Mouse (Mus musculus): Measurements from ENCODE around the gene Grsf1. TPM values are rescaled to one million over a fixed set of nuclear protein-coding genes. Genes with fewer than 3 reads are reported as not detected.

The Grsf1 gene
- polyA plus RNA-seq, 1 experiment from 2014 or later: 62.1 TPM

DNA sequence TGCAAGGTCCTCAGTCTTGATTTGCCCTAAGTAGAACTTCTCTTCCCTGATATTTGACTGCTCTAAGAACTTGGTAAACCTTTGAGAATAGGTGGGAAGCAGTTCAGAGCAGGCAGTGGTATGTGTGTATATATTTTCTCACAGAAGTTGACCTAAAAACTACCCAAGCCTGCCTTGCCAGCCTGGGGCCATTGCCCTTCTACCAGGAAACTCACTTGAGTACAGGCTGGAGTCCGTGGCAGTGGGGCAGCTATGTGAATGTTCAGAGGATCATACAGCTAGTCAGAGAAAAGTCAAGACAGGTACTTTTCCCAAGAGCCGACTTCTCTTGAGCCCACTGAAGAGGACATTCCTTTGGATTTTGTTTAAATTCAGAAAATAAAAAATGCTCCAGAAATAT is 31.1 kb downstream of the Grsf1 start:
- H3K36me3 ChIP-seq (ENCODE audit: control insufficient read depth, insufficient read depth, low read length): peaks cover 74% of the 10 kb centered on the region

GRCm38 (mm10) chr5:88643491-88643890 is 32.5 kb downstream of the Grsf1 start:
- H3K4me1 ChIP-seq (ENCODE audit: control insufficient read depth, insufficient read depth, low read length): no peaks in the 10 kb centered on the region
- H3K27me3 ChIP-seq (ENCODE audit: control insufficient read depth, insufficient read depth, low read length): no peaks in the 10 kb centered on the region
- H3K9ac ChIP-seq (replicated peaks; ENCODE audit: low read depth, low read length): no peak overlapping the region
- WGBS: 96% methylated on average over 9 of the region's 9 CpGs
- H3K27ac ChIP-seq (ENCODE audit: low read depth, low read length): no peak overlapping the region
- no peak overlapping the region for H3K4me2 ChIP-seq (ENCODE audit: low read depth, low read length)
- peaks cover 74% of the 10 kb centered on the region for H3K36me3 ChIP-seq (ENCODE audit: control insufficient read depth, insufficient read depth, low read length)
- no peaks in the 10 kb centered on the region for H3K9me3 ChIP-seq (ENCODE audit: control insufficient read depth, low read length)
- no peak overlapping the region for H3K4me3 ChIP-seq (ENCODE audit: low read depth, low read length)
- no peak for ATAC-seq (ENCODE audit: low read depth)

More for the DNA sequence above, 31.1 kb downstream of the Grsf1 start:
- no peak overlapping the region for H3K4me2 ChIP-seq (ENCODE audit: low read depth, low read length)
- no peaks in the 10 kb centered on the region for H3K27me3 ChIP-seq (ENCODE audit: control insufficient read depth, insufficient read depth, low read length)
- WGBS: 93% methylated on average over 2 of the region's 2 CpGs
- H3K4me1 ChIP-seq (ENCODE audit: control insufficient read depth, insufficient read depth, low read length): no peaks in the 10 kb centered on the region
- H3K4me3 ChIP-seq (ENCODE audit: low read depth, low read length): no peak overlapping the region
- no peak overlapping the region for H3K9ac ChIP-seq (replicated peaks; ENCODE audit: low read depth, low read length)
- no peaks in the 10 kb centered on the region for H3K9me3 ChIP-seq (ENCODE audit: control insufficient read depth, low read length)
- no peak for ATAC-seq (ENCODE audit: low read depth)
- H3K27ac ChIP-seq (ENCODE audit: low read depth, low read length): no peak overlapping the region

GRCm38 (mm10) chr5:88642786-88643185 is 33.2 kb downstream of the Grsf1 start:
- Histone ChIP-seq H3K27ac (ENCODE audit: low read depth, low read length) (no peak overlapping the region), H3K4me3 (ENCODE audit: low read depth, low read length) (no peak overlapping the region), H3K4me1 (ENCODE audit: control insufficient read depth, insufficient read depth, low read length) (no peaks in the 10 kb centered on the region), H3K27me3 (ENCODE audit: control insufficient read depth, insufficient read depth, low read length) (no peaks in the 10 kb centered on the region), H3K9ac (replicated peaks; ENCODE audit: low read depth, low read length) (no peak overlapping the region), H3K9me3 (ENCODE audit: control insufficient read depth, low read length) (no peaks in the 10 kb centered on the region), H3K4me2 (ENCODE audit: low read depth, low read length) (no peak overlapping the region), H3K36me3 (ENCODE audit: control insufficient read depth, insufficient read depth, low read length) (peaks cover 73% of the 10 kb centered on the region)
- no peak for ATAC-seq (ENCODE audit: low read depth)
- 89% methylated on average over 9 of the region's 9 CpGs for WGBS

DNA sequence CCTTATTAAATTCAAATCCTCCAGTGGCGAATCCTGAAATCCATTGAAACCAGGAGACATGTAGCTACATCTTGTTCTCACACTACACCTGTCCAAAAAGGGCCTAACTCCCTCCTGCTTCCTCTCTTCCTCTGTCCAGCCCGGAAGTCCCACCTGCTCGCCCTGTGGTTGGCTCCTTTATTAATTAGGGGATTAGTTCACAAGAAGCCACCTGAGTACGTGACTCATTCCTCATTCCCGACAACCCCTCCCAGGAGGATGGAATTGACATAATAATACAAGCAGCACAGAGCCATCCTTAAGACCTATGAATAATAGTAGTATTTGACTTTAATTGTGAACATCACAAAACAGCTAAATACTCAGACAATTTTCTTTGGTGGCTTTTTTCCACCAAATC is 41.9 kb downstream of the Grsf1 start:
- Histone ChIP-seq H3K36me3 (ENCODE audit: control insufficient read depth, insufficient read depth, low read length) (peaks cover 62% of the 10 kb centered on the region), H3K4me2 (ENCODE audit: low read depth, low read length) (no peak overlapping the region), H3K4me1 (ENCODE audit: control insufficient read depth, insufficient read depth, low read length) (no peaks in the 10 kb centered on the region), H3K27me3 (ENCODE audit: control insufficient read depth, insufficient read depth, low read length) (no peaks in the 10 kb centered on the region), H3K4me3 (ENCODE audit: low read depth, low read length) (no peak overlapping the region), H3K9ac (replicated peaks; ENCODE audit: low read depth, low read length) (no peak overlapping the region), H3K27ac (ENCODE audit: low read depth, low read length) (no peak overlapping the region), H3K9me3 (ENCODE audit: control insufficient read depth, low read length) (no peaks in the 10 kb centered on the region)
- WGBS: 91% methylated on average over 5 of the region's 5 CpGs
- no peak for ATAC-seq (ENCODE audit: low read depth)

DNA sequence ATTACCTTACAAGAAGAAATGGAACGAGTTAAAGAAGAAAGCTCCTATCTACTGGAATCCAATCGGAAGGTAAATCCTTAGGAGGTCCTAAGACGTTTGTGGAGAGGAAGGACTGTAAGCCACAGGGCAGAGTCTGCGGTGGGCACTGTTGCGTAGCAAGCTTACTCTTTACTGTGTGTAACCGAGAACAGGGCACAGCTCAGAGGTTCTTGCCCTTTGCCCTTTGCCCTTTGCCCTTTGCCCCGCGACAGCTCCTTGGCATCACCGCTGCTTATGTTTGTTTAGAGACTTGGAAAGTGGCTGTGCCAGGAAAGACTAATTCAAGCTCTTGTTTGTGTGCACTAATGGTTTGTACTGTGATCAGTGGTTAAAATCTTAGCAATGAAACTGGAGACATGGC is 43.5 kb downstream of the Grsf1 start:
- Histone ChIP-seq H3K27ac (ENCODE audit: low read depth, low read length) (no peak overlapping the region), H3K27me3 (ENCODE audit: control insufficient read depth, insufficient read depth, low read length) (no peaks in the 10 kb centered on the region), H3K9ac (replicated peaks; ENCODE audit: low read depth, low read length) (no peak overlapping the region), H3K4me3 (ENCODE audit: low read depth, low read length) (no peak overlapping the region), H3K4me2 (ENCODE audit: low read depth, low read length) (no peak overlapping the region), H3K4me1 (ENCODE audit: control insufficient read depth, insufficient read depth, low read length) (no peaks in the 10 kb centered on the region), H3K36me3 (ENCODE audit: control insufficient read depth, insufficient read depth, low read length) (peaks cover 62% of the 10 kb centered on the region), H3K9me3 (ENCODE audit: control insufficient read depth, low read length) (no peaks in the 10 kb centered on the region)
- WGBS: 85% methylated on average over 9 of the region's 9 CpGs
- no peak for ATAC-seq (ENCODE audit: low read depth)

DNA sequence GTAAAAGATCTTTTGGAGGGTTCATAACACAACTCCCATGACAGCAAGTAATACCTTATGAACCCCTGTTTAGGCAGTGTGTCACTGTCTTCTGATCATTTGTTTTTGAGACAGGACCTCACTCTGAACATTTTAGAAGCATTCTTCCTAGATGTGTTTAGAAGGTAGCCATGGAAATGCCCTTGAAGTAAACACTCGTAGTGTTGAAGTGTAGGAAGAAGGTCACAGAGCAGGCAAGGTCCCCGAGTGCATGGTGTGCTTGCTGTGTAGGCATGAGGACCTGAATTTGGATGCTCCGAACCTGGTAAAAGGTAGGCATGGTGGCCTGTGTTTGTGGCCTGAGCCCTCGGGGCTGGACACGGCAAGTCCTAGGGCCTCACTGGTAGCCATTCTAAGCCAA is 44.4 kb downstream of the Grsf1 start:
- H3K27me3 ChIP-seq (ENCODE audit: control insufficient read depth, insufficient read depth, low read length): no peaks in the 10 kb centered on the region
- WGBS: 93% methylated on average over 5 of the region's 5 CpGs
- H3K27ac ChIP-seq (ENCODE audit: low read depth, low read length): no peak overlapping the region
- H3K36me3 ChIP-seq (ENCODE audit: control insufficient read depth, insufficient read depth, low read length): peaks cover 59% of the 10 kb centered on the region
- no peak overlapping the region for H3K4me3 ChIP-seq (ENCODE audit: low read depth, low read length)
- H3K4me1 ChIP-seq (ENCODE audit: control insufficient read depth, insufficient read depth, low read length): no peaks in the 10 kb centered on the region
- ATAC-seq (ENCODE audit: low read depth): no peak
- H3K4me2 ChIP-seq (ENCODE audit: low read depth, low read length): no peak overlapping the region
- H3K9ac ChIP-seq (replicated peaks; ENCODE audit: low read depth, low read length): no peak overlapping the region
- H3K9me3 ChIP-seq (ENCODE audit: control insufficient read depth, low read length): no peaks in the 10 kb centered on the region

GRCm38 (mm10) chr5:88630883-88631282 is 45.1 kb downstream of the Grsf1 start:
- no peak overlapping the region for H3K27ac ChIP-seq (ENCODE audit: low read depth, low read length)
- WGBS: 83% methylated on average over 3 of the region's 3 CpGs
- no peaks in the 10 kb centered on the region for H3K9me3 ChIP-seq (ENCODE audit: control insufficient read depth, low read length)
- no peak overlapping the region for H3K9ac ChIP-seq (replicated peaks; ENCODE audit: low read depth, low read length)
- H3K27me3 ChIP-seq (ENCODE audit: control insufficient read depth, insufficient read depth, low read length): no peaks in the 10 kb centered on the region
- H3K4me1 ChIP-seq (ENCODE audit: control insufficient read depth, insufficient read depth, low read length): no peaks in the 10 kb centered on the region
- H3K36me3 ChIP-seq (ENCODE audit: control insufficient read depth, insufficient read depth, low read length): peaks cover 59% of the 10 kb centered on the region
- ATAC-seq (ENCODE audit: low read depth): no peak
- no peak overlapping the region for H3K4me3 ChIP-seq (ENCODE audit: low read depth, low read length)
- no peak overlapping the region for H3K4me2 ChIP-seq (ENCODE audit: low read depth, low read length)

GRCm38 (mm10) chr5:88629987-88630386 is 46.0 kb downstream of the Grsf1 start:
- 91% methylated on average over 8 of the region's 8 CpGs for WGBS
- Histone ChIP-seq H3K4me2 (ENCODE audit: low read depth, low read length) (no peak overlapping the region), H3K27me3 (ENCODE audit: control insufficient read depth, insufficient read depth, low read length) (no peaks in the 10 kb centered on the region), H3K4me1 (ENCODE audit: control insufficient read depth, insufficient read depth, low read length) (no peaks in the 10 kb centered on the region), H3K4me3 (ENCODE audit: low read depth, low read length) (no peak overlapping the region), H3K27ac (ENCODE audit: low read depth, low read length) (no peak overlapping the region), H3K9ac (replicated peaks; ENCODE audit: low read depth, low read length) (no peak overlapping the region), H3K36me3 (ENCODE audit: control insufficient read depth, insufficient read depth, low read length) (peaks cover 51% of the 10 kb centered on the region), H3K9me3 (ENCODE audit: control insufficient read depth, low read length) (no peaks in the 10 kb centered on the region)
- no peak for ATAC-seq (ENCODE audit: low read depth)

DNA sequence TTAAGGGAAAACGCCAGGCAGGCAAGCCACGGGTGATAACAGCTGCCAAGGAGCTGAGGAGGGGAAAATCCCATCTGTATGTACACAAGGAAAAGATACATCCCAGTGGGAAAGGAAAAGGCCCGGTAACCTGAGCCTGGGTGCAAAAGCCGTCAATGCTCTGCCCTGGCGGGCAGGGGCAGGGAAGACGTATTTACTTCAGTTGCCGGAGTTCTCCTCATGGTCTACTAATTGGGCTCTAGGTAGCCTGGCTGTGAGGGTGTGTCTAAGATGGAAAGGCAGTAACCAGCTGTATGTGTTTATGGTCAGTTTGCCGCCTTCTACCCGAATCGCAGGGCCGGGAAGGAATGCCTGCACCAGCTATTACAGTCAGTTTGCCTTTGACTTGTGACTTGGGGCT is 46.8 kb downstream of the Grsf1 start:
- Histone ChIP-seq H3K36me3 (ENCODE audit: control insufficient read depth, insufficient read depth, low read length) (peaks cover 51% of the 10 kb centered on the region), H3K9me3 (ENCODE audit: control insufficient read depth, low read length) (no peaks in the 10 kb centered on the region), H3K27me3 (ENCODE audit: control insufficient read depth, insufficient read depth, low read length) (no peaks in the 10 kb centered on the region), H3K4me2 (ENCODE audit: low read depth, low read length) (no peak overlapping the region), H3K9ac (replicated peaks; ENCODE audit: low read depth, low read length) (no peak overlapping the region), H3K27ac (ENCODE audit: low read depth, low read length) (no peak overlapping the region), H3K4me3 (ENCODE audit: low read depth, low read length) (no peak overlapping the region), H3K4me1 (ENCODE audit: control insufficient read depth, insufficient read depth, low read length) (no peaks in the 10 kb centered on the region)
- WGBS: 79% methylated on average over 11 of the region's 11 CpGs
- no peak for ATAC-seq (ENCODE audit: low read depth)

GRCm38 (mm10) chr5:88627545-88627944 is 48.4 kb downstream of the Grsf1 start:
- 95% methylated on average over 4 of the region's 4 CpGs for WGBS
- no peak overlapping the region for H3K4me3 ChIP-seq (ENCODE audit: low read depth, low read length)
- H3K27me3 ChIP-seq (ENCODE audit: control insufficient read depth, insufficient read depth, low read length): no peaks in the 10 kb centered on the region
- ATAC-seq (ENCODE audit: low read depth): no peak
- no peak overlapping the region for H3K27ac ChIP-seq (ENCODE audit: low read depth, low read length)
- no peak overlapping the region for H3K9ac ChIP-seq (replicated peaks; ENCODE audit: low read depth, low read length)
- no peaks in the 10 kb centered on the region for H3K4me1 ChIP-seq (ENCODE audit: control insufficient read depth, insufficient read depth, low read length)
- H3K4me2 ChIP-seq (ENCODE audit: low read depth, low read length): no peak overlapping the region
- H3K36me3 ChIP-seq (ENCODE audit: control insufficient read depth, insufficient read depth, low read length): peaks cover 42% of the 10 kb centered on the region
- H3K9me3 ChIP-seq (ENCODE audit: control insufficient read depth, low read length): no peaks in the 10 kb centered on the region

Data from neural tube, embryonic 14.5 days (tissue).